Mouse (Mus musculus) embryonic facial prominence, embryonic 11.5 days (tissue): ENCODE data around the gene Tmem110. TPM values are rescaled to one million over a fixed set of nuclear protein-coding genes. Genes with fewer than 3 reads are reported as not detected.

Experiments
- ATAC-seq: fragments of 200-750 bp; cut with Nextera tagmentation; replicated peaks from 2 replicates; pipeline ENCODE4 v1.8.0; 2017; ENCODE audit warnings: low read depth; ENCODE audit not compliant: insufficient number of reproducible peaks, low FRiP score, low TSS enrichment
- DNase-seq: peaks from one replicate; pipeline ENCODE4 v3.0.0-alpha.2; 2015; ENCODE audit warnings: low spot score
- H3K27ac ChIP-seq: fragments of 300-500 bp; sonication (generic); replicated peaks from 2 replicates; pipeline ENCODE4 v1.5.1; 2014; ENCODE audit warnings: mild to moderate bottlenecking, low read depth, low read length, control low read depth
- H3K27me3 ChIP-seq: fragments of 300-500 bp; sonication (generic); 2 replicates; pipeline ENCODE4 v1.6.1; 2014; ENCODE audit warnings: mild to moderate bottlenecking, low read length, moderate library complexity, mixed read lengths; ENCODE audit not compliant: control insufficient read depth, insufficient read depth
- H3K36me3 ChIP-seq: fragments of 300-500 bp; sonication (generic); replicated peaks from 2 replicates; pipeline ENCODE4 v1.6.1; 2014; ENCODE audit warnings: low read depth, mild to moderate bottlenecking, low read length, moderate library complexity, mixed read lengths; ENCODE audit not compliant: control insufficient read depth, insufficient read depth
- H3K4me1 ChIP-seq: fragments of 300-500 bp; sonication (generic); 2 replicates; pipeline ENCODE4 v1.6.1; 2014; ENCODE audit warnings: low read length, mixed read lengths; ENCODE audit not compliant: control insufficient read depth, insufficient read depth
- H3K4me2 ChIP-seq: fragments of 300-500 bp; sonication (generic); 2 replicates; pipeline ENCODE4 v1.6.1; 2014; ENCODE audit warnings: low read depth, mild to moderate bottlenecking, control low read depth, low read length, moderate library complexity
- H3K4me3 ChIP-seq: fragments of 300-500 bp; sonication (generic); 2 replicates; pipeline ENCODE4 v1.5.1; 2014; ENCODE audit warnings: low read depth, low read length, control low read depth
- H3K9ac ChIP-seq: fragments of 300-500 bp; sonication (generic); replicated peaks from 2 replicates; pipeline ENCODE4 v1.6.1; 2014; ENCODE audit warnings: mild to moderate bottlenecking, control low read depth, low read length
- H3K9me3 ChIP-seq: fragments of 300-500 bp; sonication (generic); replicated peaks from 2 replicates; pipeline ENCODE4 v1.6.1; 2016; ENCODE audit warnings: mild to moderate bottlenecking, low read length, inconsistent platforms, mixed read lengths; ENCODE audit not compliant: control insufficient read depth
- WGBS: fragments of 180-500 bp; shearing (Covaris S2); extraction: QIAGEN DNeasy Blood & Tissue Kit; methylation state at CpG from one replicate; pipeline ENCODE4 v1.1.7; 2014; 5-methylcytosine and 5-hydroxymethylcytosine counted together
- polyA plus RNA-seq: library from polyadenylated mRNA; unstranded; fragments of >200 nt; fragmentation: Nextera tagmentation; extraction: Ambion mirVana; gene quantifications from 2 replicates; pipeline ENCODE4 v1.2.1, GENCODE M21; 2014

The Tmem110 gene
- polyA plus RNA-seq, 1 experiment from 2014 or later, result 36.1 TPM

DNA sequence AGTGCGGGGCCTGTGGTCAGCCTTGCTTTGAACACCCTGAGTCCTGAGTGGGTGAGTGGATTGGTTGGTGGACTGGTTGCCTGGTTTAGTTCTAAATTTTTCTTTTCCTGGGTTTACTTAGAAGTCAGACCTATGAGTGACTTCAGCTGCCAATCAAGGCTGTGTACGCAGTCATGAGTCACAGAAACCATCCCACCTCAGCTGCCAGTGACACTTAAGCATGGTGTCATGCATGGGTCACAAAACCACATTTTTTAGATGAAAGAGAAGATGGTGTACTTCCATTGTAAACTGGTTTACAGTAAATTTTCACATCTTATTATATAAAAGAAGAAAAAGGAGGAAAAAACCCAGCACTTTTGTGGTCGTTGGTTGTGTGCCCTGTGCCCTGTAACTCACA lies 52.4 kb downstream of the Tmem110 start:
- Histone ChIP-seq H3K27ac (no peak overlapping the region), H3K9ac (no peak overlapping the region), H3K36me3 (no peaks in the 10 kb centered on the region), H3K9me3 (no peaks in the 10 kb centered on the region), H3K4me2 (no peak overlapping the region), H3K4me1 (no peaks in the 10 kb centered on the region), H3K27me3 (no peaks in the 10 kb centered on the region), H3K4me3 (no peak overlapping the region)
- ATAC-seq (no peak), DNase-seq (no peak)
- 89% methylated on average over 3 of the region's 3 CpGs for WGBS

DNA sequence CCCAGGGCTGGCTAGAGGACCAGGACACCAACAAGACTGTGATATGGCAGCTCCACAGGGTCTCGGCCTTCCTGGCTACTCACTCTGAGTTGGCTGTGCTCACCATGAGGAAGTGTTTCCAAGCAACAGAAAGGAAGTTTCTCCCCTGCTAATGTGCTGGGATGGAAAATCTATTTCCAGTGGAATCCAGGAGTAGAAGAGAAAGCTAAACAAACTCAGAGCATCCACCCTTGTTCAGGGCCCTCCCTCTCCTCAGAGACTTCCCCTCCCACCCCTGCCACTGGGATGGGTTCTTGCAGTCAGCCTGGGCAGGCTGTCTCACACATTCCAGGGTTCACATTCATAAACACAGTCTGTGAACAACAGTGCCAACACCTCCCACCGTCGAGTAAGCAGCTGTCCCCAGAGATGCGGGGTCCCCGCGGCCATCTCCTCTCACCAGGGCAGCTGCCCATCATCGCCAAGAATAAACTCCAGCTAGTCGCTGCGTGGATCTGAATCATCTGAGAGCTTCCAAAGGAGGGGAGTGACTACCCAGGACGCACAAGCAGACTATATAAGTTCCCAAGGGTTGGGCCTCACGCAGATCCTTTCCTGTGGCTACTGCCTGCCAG lies 53.7 kb downstream of the Tmem110 start, which contains the start of gene Mustn1:
Mustn1 (plus strand) TSS at position 243 of the 614 bp plus-strand sequence.
- H3K27ac ChIP-seq, result no peak within 1 kb of the TSS
- 77% methylated on average over 11 of the region's 11 CpGs for WGBS
- ATAC-seq, result no peak
- H3K9ac ChIP-seq, result no peak within 1 kb of the TSS
- no peaks in the 10 kb centered on the region for H3K27me3 ChIP-seq
- H3K4me2 ChIP-seq, result no peak within 1 kb of the TSS
- no peak within 1 kb of the TSS for H3K4me3 ChIP-seq
- H3K4me1 ChIP-seq, result no peaks in the 10 kb centered on the region
- DNase-seq, result no peak
- H3K36me3 ChIP-seq, result no peaks in the 10 kb centered on the region
- no peaks in the 10 kb centered on the region for H3K9me3 ChIP-seq

DNA sequence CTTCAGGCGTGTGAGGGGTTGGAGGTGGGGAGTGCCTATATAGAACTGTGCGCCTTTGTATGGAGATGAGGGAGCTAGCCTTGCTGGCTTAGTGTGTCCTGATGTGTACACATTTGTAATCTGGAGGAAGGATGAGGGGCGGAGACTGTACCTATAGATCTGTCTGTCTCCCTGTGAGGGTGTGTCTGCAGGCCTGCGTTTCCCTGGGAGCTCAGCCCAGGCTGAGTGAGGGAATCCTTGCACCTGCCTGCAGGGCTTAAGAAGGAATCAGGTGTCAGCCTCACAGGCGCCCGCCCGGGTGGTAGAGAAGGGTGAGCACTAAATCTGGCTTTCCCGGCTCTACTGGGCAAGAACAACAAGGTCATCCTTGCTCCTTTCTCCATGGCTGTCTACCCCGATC lies 54.4 kb downstream of the Tmem110 start:
- ATAC-seq (0 out of 2 replicates have a peak, but pooled peaks have one; percentile 45), DNase-seq (peak; percentile 36)
- 54% methylated on average over 9 of the region's 9 CpGs for WGBS
- no peaks in the 10 kb centered on the region for H3K9me3 ChIP-seq
- no peaks in the 10 kb centered on the region for H3K36me3 ChIP-seq
- no peaks in the 10 kb centered on the region for H3K27me3 ChIP-seq
- H3K4me3 ChIP-seq, result no peak overlapping the region
- no peak overlapping the region for H3K9ac ChIP-seq
- H3K4me1 ChIP-seq, result no peaks in the 10 kb centered on the region
- H3K27ac ChIP-seq, result no peak overlapping the region
- no peak overlapping the region for H3K4me2 ChIP-seq

DNA sequence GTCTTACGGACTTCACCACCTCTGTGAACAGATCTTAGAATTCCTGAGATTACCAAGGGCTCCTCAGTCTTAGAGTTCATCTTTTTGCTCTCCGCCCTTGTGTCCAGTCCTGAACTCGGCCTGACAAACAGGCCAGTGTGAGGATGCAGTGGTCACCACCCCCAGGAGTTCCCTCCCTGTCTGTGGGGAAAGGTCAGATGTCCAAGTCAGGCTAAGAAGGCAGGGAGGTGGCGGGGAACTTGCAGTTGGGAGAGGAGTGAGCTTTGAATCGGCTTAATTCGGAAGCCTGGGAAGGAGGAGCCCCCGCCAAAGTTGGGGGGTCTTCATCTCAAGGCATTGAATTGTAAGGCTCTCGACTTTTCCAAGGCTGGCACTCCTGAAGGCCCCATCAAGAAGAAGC lies 54.9 kb downstream of the Tmem110 start:
- DNase-seq (no peak), ATAC-seq (no peak)
- no peak overlapping the region for H3K27ac ChIP-seq
- WGBS, result 74% methylated on average over 8 of the region's 8 CpGs
- H3K27me3 ChIP-seq, result no peaks in the 10 kb centered on the region
- no peaks in the 10 kb centered on the region for H3K36me3 ChIP-seq
- H3K4me1 ChIP-seq, result no peaks in the 10 kb centered on the region
- H3K9ac ChIP-seq, result no peak overlapping the region
- H3K9me3 ChIP-seq, result no peaks in the 10 kb centered on the region
- no peak overlapping the region for H3K4me3 ChIP-seq
- no peak overlapping the region for H3K4me2 ChIP-seq

DNA sequence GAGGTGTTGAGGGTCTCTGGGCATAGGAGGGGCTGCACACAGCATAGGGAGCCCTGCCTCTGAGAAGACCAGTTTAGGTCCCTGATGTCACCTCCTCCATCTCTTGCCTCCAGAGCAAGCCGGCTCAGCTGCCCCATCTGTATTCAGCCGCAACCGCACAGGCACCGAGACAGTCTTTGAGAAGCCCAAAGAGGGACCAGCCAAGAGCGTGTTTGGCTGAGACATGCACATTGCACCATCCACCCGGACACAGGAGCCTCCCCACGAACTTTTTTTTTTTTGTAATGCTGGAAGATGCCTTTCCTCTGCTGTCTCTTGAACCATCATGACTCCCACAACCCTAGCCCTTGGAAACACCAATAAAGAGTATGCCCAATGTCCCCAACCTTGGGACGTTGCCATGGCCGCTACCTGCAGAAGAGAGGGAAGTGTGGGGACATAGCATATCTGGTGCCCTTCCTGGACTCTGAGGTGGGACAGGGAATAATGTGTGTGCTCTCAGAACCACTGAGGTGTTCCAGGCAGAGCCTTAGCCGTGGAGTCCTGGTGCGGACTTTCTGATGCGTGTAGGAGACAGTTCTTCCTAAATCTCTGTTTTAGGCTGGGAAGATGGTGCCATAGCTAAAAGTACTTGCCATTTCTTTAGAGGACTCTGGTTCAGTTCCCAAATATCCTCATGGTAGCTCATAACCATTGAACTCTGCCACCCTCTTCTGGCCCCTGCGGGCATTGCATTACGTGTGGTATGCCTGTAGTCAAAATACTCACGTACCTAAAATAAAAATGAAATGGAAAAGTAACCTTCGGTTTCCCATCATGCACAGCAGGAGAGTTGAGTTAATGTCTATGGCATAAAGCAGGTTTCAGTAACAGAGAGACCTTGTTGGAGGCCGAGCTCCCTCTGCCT lies 55.7 kb downstream of the Tmem110 start:
- DNase-seq, result peak; percentile 62

DNA sequence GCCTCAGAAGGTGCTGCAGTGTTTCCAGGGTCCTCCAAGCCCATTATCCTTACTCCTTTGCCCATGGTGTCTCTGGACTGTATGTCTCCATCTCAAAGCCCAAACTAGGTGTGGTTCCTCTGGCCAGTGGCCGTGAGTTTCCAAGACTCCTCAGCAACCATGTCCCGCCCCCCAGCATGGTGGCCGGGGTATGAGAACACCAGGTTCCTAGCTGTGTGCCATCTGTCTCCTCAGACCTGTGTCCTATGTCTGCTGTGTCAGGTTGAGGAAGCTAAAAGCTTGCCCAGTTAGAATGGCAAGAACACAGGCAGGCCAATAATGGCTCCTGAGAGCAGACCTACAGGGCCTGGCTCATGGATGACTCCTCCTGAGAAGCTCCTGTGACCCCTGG lies 56.3 kb downstream of the Tmem110 start:
- H3K4me1 ChIP-seq, result no peaks in the 10 kb centered on the region
- no peaks in the 10 kb centered on the region for H3K36me3 ChIP-seq
- no peak overlapping the region for H3K27ac ChIP-seq
- H3K9me3 ChIP-seq, result no peaks in the 10 kb centered on the region
- no peak for ATAC-seq
- no peak overlapping the region for H3K4me3 ChIP-seq
- 82% methylated on average over 3 of the region's 3 CpGs for WGBS
- H3K9ac ChIP-seq, result no peak overlapping the region
- H3K4me2 ChIP-seq, result no peak overlapping the region
- no peaks in the 10 kb centered on the region for H3K27me3 ChIP-seq
- no peak for DNase-seq

More for the DNA sequence above, 55.7 kb downstream of the Tmem110 start:
- Histone ChIP-seq H3K9me3 (no peaks in the 10 kb centered on the region), H3K27me3 (no peaks in the 10 kb centered on the region), H3K4me2 (no peak overlapping the region), H3K36me3 (no peaks in the 10 kb centered on the region), H3K4me3 (no peak overlapping the region), H3K4me1 (no peaks in the 10 kb centered on the region), H3K9ac (no peak overlapping the region), H3K27ac (no peak overlapping the region)
- ATAC-seq, result no peak
- WGBS, result 81% methylated on average over 17 of the region's 17 CpGs

DNA sequence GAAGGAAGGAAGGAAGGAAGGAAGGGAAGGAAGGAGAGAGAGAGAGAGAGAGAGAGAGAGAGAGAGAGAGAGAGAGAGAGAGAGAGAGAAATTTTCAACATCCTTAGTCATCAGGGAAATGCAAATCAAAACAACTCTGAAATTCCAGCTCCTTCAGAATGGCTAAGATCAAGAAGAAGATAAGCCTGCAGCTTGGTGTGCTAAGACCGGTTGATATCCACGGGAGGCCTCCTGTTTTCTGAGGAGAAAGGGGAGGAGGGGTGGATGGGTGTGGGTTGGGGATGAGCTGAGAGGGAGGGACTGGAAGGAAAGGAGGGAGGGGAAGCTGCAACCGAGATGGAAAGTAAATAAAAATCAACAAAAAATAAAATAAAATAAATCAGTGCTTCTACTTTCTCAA lies 59.9 kb downstream of the Tmem110 start:
- Histone ChIP-seq H3K36me3 (no peaks in the 10 kb centered on the region), H3K4me2 (no peak overlapping the region), H3K4me1 (no peaks in the 10 kb centered on the region), H3K27ac (no peak overlapping the region), H3K27me3 (no peaks in the 10 kb centered on the region), H3K9me3 (no peaks in the 10 kb centered on the region), H3K4me3 (no peak overlapping the region), H3K9ac (no peak overlapping the region)
- ATAC-seq (no peak), DNase-seq (peak; percentile 14)
- WGBS, result 7% methylated on average over 3 of the region's 3 CpGs

DNA sequence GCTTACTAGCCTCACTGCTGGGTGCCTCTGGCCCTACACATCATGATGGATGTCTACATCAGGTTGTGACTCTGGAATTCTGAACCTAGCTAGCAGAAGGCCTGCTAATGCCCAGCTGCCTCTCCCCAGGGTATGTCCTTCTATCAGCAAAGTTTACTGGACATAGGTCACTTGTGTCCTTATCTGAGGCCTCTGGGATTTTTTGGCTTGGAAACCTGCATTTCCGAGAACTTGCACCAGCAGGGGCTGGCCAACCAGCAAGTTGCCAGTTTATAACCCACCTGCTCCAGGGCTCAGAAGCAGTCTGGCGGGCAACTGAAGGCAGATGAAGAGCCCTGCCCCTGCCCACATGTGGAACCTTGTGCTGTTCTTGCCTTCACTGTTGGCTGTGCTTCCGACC lies 60.8 kb downstream of the Tmem110 start, which contains the start of gene Itih4:
Itih4 (plus strand) TSS at position 273 of the 400 bp plus-strand sequence.
- DNase-seq (no peak), ATAC-seq (no peak)
- Histone ChIP-seq H3K9me3 (no peaks in the 10 kb centered on the region), H3K27ac (no peak within 1 kb of the TSS), H3K4me1 (no peaks in the 10 kb centered on the region), H3K4me3 (no peak within 1 kb of the TSS), H3K27me3 (no peaks in the 10 kb centered on the region), H3K4me2 (no peak within 1 kb of the TSS), H3K36me3 (no peaks in the 10 kb centered on the region), H3K9ac (no peak within 1 kb of the TSS)
- WGBS, result 85% methylated on average over 3 of the region's 3 CpGs
